Mouse (Mus musculus): ENCODE measurements around the gene A630095N17Rik. TPM values are rescaled to one million over a fixed set of nuclear protein-coding genes. Genes with fewer than 3 reads are reported as not detected.

The A630095N17Rik gene
- polyA plus RNA-seq, 1 experiment, result not detected

GRCm38 (mm10) chr1:75211141-75211708 is 20.7 kb downstream of the A630095N17Rik start:
- Histone ChIP-seq H3K4me3 (ENCODE audit: insufficient read depth, low read depth, low read length) (peak overlapping the region; percentile 88), H3K4me1 (ENCODE audit: control insufficient read depth, insufficient read depth, insufficient read length, low read length) (peaks cover 19% of the 10 kb centered on the region), H3K27ac (replicated peaks; ENCODE audit: low read depth, low read length) (peak overlapping the region; percentile 72)

GRCm38 (mm10) chr1:75210136-75211087 is 21.5 kb downstream of the A630095N17Rik start, which contains the start of the genes Glb1l and Stk16:
Glb1l (minus strand) TSS chr1:75210813.
Stk16 (plus strand) TSS chr1:75210838.
- Histone ChIP-seq H3K27ac (replicated peaks; ENCODE audit: low read depth, low read length) (peak within 1 kb of the TSS; percentile 72), H3K4me3 (ENCODE audit: insufficient read depth, low read depth, low read length) (peak within 1 kb of the TSS; percentile 88), H3K4me1 (ENCODE audit: control insufficient read depth, insufficient read depth, insufficient read length, low read length) (peaks cover 13% of the 10 kb centered on the region)

- H3K27ac ChIP-seq (replicated peaks; ENCODE audit: low read depth, low read length), result no peak overlapping the region; the same call in 1 of the 2 replicates
- H3K4me3 ChIP-seq (ENCODE audit: insufficient read depth, low read depth, low read length), result peak overlapping the region; percentile 60
- H3K4me1 ChIP-seq (ENCODE audit: control insufficient read depth, insufficient read depth, insufficient read length, low read length), result peaks cover 13% of the 10 kb centered on the region
Observed at GRCm38 (mm10) chr1:75208967-75209678, 22.8 kb downstream of the A630095N17Rik start.

GRCm38 (mm10) chr1:75201236-75201635 is 30.7 kb downstream of the A630095N17Rik start:
- H3K4me3 ChIP-seq (ENCODE audit: insufficient read depth, low read depth, low read length), result no peak overlapping the region
- no peak overlapping the region for H3K27ac ChIP-seq (replicated peaks; ENCODE audit: low read depth, low read length)
- no peaks in the 10 kb centered on the region for H3K4me1 ChIP-seq (ENCODE audit: control insufficient read depth, insufficient read depth, insufficient read length, low read length)

GRCm38 (mm10) chr1:75192452-75192851 is 39.5 kb downstream of the A630095N17Rik start:
- Histone ChIP-seq H3K4me1 (ENCODE audit: control insufficient read depth, insufficient read depth, insufficient read length, low read length) (peaks cover 7% of the 10 kb centered on the region; the same call in 1 of the 2 replicates), H3K27ac (replicated peaks; ENCODE audit: low read depth, low read length) (peak overlapping the region; percentile 64), H3K4me3 (ENCODE audit: insufficient read depth, low read depth, low read length) (peak overlapping the region; percentile 82)

GRCm38 (mm10) chr1:75191622-75192402 is 40.1 kb downstream of the A630095N17Rik start, which contains the start of the genes Ankzf1 and Atg9a:
Ankzf1 (plus strand) TSS chr1:75192151.
Atg9a (minus strand) TSS chr1:75192196.
- H3K4me3 ChIP-seq (ENCODE audit: insufficient read depth, low read depth, low read length), result peak within 1 kb of the TSS; percentile 82
- peaks cover 7% of the 10 kb centered on the region; the same call in 1 of the 2 replicates for H3K4me1 ChIP-seq (ENCODE audit: control insufficient read depth, insufficient read depth, insufficient read length, low read length)
- H3K27ac ChIP-seq (replicated peaks; ENCODE audit: low read depth, low read length), result peak within 1 kb of the TSS; percentile 64

- Histone ChIP-seq H3K4me3 (ENCODE audit: insufficient read depth, low read depth, low read length) (peak overlapping the region; percentile 76), H3K4me1 (ENCODE audit: control insufficient read depth, insufficient read depth, insufficient read length, low read length) (peaks cover 7% of the 10 kb centered on the region; the same call in 1 of the 2 replicates), H3K27ac (replicated peaks; ENCODE audit: low read depth, low read length) (no peak overlapping the region)
Observed at GRCm38 (mm10) chr1:75191258-75191621, 40.7 kb downstream of the A630095N17Rik start.

- Histone ChIP-seq H3K27ac (replicated peaks; ENCODE audit: low read depth, low read length) (no peak overlapping the region), H3K4me1 (ENCODE audit: control insufficient read depth, insufficient read depth, insufficient read length, low read length) (peaks cover 7% of the 10 kb centered on the region; the same call in 1 of the 2 replicates), H3K4me3 (ENCODE audit: insufficient read depth, low read depth, low read length) (peak overlapping the region; percentile 76)
Observed at GRCm38 (mm10) chr1:75190577-75190976, 41.3 kb downstream of the A630095N17Rik start.

- H3K27ac ChIP-seq (replicated peaks; ENCODE audit: low read depth, low read length), result no peak overlapping the region
- peaks cover 4% of the 10 kb centered on the region; the same call in 1 of the 2 replicates for H3K4me1 ChIP-seq (ENCODE audit: control insufficient read depth, insufficient read depth, insufficient read length, low read length)
- H3K4me3 ChIP-seq (ENCODE audit: insufficient read depth, low read depth, low read length), result no peak overlapping the region
Observed at GRCm38 (mm10) chr1:75187914-75188483, 43.9 kb downstream of the A630095N17Rik start.

GRCm38 (mm10) chr1:75187126-75187525 is 44.8 kb downstream of the A630095N17Rik start:
- Histone ChIP-seq H3K4me1 (ENCODE audit: control insufficient read depth, insufficient read depth, insufficient read length, low read length) (peaks cover 4% of the 10 kb centered on the region; the same call in 1 of the 2 replicates), H3K27ac (replicated peaks; ENCODE audit: low read depth, low read length) (no peak overlapping the region)

GRCm38 (mm10) chr1:75185495-75185894 is 46.4 kb downstream of the A630095N17Rik start:
- Histone ChIP-seq H3K4me1 (ENCODE audit: control insufficient read depth, insufficient read depth, insufficient read length, low read length) (0 out of 2 replicates have a peak, but pooled peaks cover under 1% of the 10 kb centered on the region), H3K27ac (replicated peaks; ENCODE audit: low read depth, low read length) (no peak overlapping the region), H3K4me3 (ENCODE audit: insufficient read depth, low read depth, low read length) (no peak overlapping the region)

More at GRCm38 (mm10) chr1:75187126-75187525, 44.8 kb downstream of the A630095N17Rik start:
- H3K4me3 ChIP-seq (ENCODE audit: insufficient read depth, low read depth, low read length), result no peak overlapping the region

- Histone ChIP-seq H3K4me3 (ENCODE audit: insufficient read depth, low read depth, low read length) (no peak overlapping the region), H3K27ac (replicated peaks; ENCODE audit: low read depth, low read length) (no peak overlapping the region), H3K4me1 (ENCODE audit: control insufficient read depth, insufficient read depth, insufficient read length, low read length) (0 out of 2 replicates have a peak, but pooled peaks cover 3% of the 10 kb centered on the region)
Observed at GRCm38 (mm10) chr1:75182160-75182559, 49.7 kb downstream of the A630095N17Rik start.

GRCm38 (mm10) chr1:75181377-75181870 is 50.5 kb downstream of the A630095N17Rik start:
- Histone ChIP-seq H3K4me1 (ENCODE audit: control insufficient read depth, insufficient read depth, insufficient read length, low read length) (0 out of 2 replicates have a peak, but pooled peaks cover 3% of the 10 kb centered on the region), H3K4me3 (ENCODE audit: insufficient read depth, low read depth, low read length) (no peak overlapping the region), H3K27ac (replicated peaks; ENCODE audit: low read depth, low read length) (no peak overlapping the region)

Measured in brown adipose tissue, adult 24 weeks (tissue).